Mouse (Mus musculus) urinary bladder, postnatal 10 days (tissue): ENCODE results near the gene Rela.

Experiments
- DNase-seq: peaks from one replicate; pipeline ENCODE4 v3.0.0; 2022; ENCODE audit warnings: low spot score

Rela gene

GRCm38 (mm10) chr19:5637069-5638047 lies at the start of gene Rela:
Gene Rela, plus strand, starts transcription at chr19:5637483.
- DNase-seq: peak; percentile 61

- DNase-seq: no peak
Observed at GRCm38 (mm10) chr19:5589159-5589558, 48.1 kb upstream of the Rela start.

GRCm38 (mm10) chr19:5591888-5592287 lies 45.4 kb upstream of the Rela start:
- DNase-seq: no peak

- DNase-seq: no peak
Observed at GRCm38 (mm10) chr19:5599224-5599623, 38.1 kb upstream of the Rela start.

- no peak for DNase-seq
Observed at GRCm38 (mm10) chr19:5601752-5602541, 35.3 kb upstream of the Rela start, which contains the start of gene Rnaseh2c. Gene Rnaseh2c, plus strand, starts transcription at chr19:5601873.

GRCm38 (mm10) chr19:5603664-5604063 lies 33.6 kb upstream of the Rela start:
- DNase-seq: no peak

- no peak for DNase-seq
Observed at GRCm38 (mm10) chr19:5605126-5605525, 32.2 kb upstream of the Rela start.

GRCm38 (mm10) chr19:5606196-5606595 lies 31.1 kb upstream of the Rela start:
- DNase-seq: no peak

GRCm38 (mm10) chr19:5607705-5608410 lies 29.4 kb upstream of the Rela start:
- DNase-seq: no peak

GRCm38 (mm10) chr19:5608707-5609106 lies 28.6 kb upstream of the Rela start:
- DNase-seq: no peak

GRCm38 (mm10) chr19:5609171-5609546 lies 28.1 kb upstream of the Rela start:
- no peak for DNase-seq

- DNase-seq: peak; percentile 62
Observed at GRCm38 (mm10) chr19:5609547-5610404, 27.5 kb upstream of the Rela start, which contains the start of gene Kat5. Gene Kat5, minus strand, starts transcription at chr19:5610237.

GRCm38 (mm10) chr19:5611973-5612372 lies 25.3 kb upstream of the Rela start:
- DNase-seq: no peak

GRCm38 (mm10) chr19:5612762-5613411 lies 24.4 kb upstream of the Rela start:
- no peak for DNase-seq

- DNase-seq: no peak
Observed at GRCm38 (mm10) chr19:5614953-5615352, 22.3 kb upstream of the Rela start.

- no peak for DNase-seq
Observed at GRCm38 (mm10) chr19:5620007-5620406, 17.3 kb upstream of the Rela start.

GRCm38 (mm10) chr19:5621884-5622283 lies 15.4 kb upstream of the Rela start:
- DNase-seq: no peak

GRCm38 (mm10) chr19:5625311-5625710 lies 12.0 kb upstream of the Rela start:
- no peak for DNase-seq

- no peak for DNase-seq
Observed at GRCm38 (mm10) chr19:5629907-5630306, 7.4 kb upstream of the Rela start.

GRCm38 (mm10) chr19:5632120-5632519 lies 5.2 kb upstream of the Rela start:
- no peak for DNase-seq
